Mouse (Mus musculus) kidney, embryonic 15.5 days (tissue): Measurements from ENCODE around the gene Xiap. TPM values are rescaled to one million over a fixed set of nuclear protein-coding genes. Genes with fewer than 3 reads are reported as not detected.

ENCODE experiments used
- ATAC-seq: fragments of 200-750 bp; cut with Nextera tagmentation; replicated peaks from 2 replicates; pipeline ENCODE4 v1.8.0; 2017; ENCODE audit warnings: moderate TSS enrichment; ENCODE audit not compliant: low FRiP score
- H3K27ac ChIP-seq: fragments of 300-500 bp; sonication (generic); 2 replicates; pipeline ENCODE4 v1.5.1; 2015; ENCODE audit warnings: mild to moderate bottlenecking, inconsistent platforms
- H3K27me3 ChIP-seq: fragments of 300-500 bp; sonication (generic); 2 replicates; pipeline ENCODE4 v1.6.1; 2015; ENCODE audit warnings: inconsistent platforms
- H3K36me3 ChIP-seq: fragments of 300-500 bp; sonication (generic); 2 replicates; pipeline ENCODE4 v1.6.1; 2015; ENCODE audit warnings: inconsistent platforms
- H3K4me1 ChIP-seq: fragments of 300-500 bp; sonication (generic); 2 replicates; pipeline ENCODE4 v1.6.1; 2015; ENCODE audit warnings: inconsistent platforms
- H3K4me2 ChIP-seq: fragments of 300-500 bp; sonication (generic); 2 replicates; pipeline ENCODE4 v1.6.1; 2015; ENCODE audit warnings: moderate library complexity, mild to moderate bottlenecking, inconsistent platforms
- H3K4me3 ChIP-seq: fragments of 300-500 bp; sonication (generic); replicated peaks from 2 replicates; pipeline ENCODE4 v1.5.1; 2015; ENCODE audit warnings: mild to moderate bottlenecking, inconsistent platforms
- H3K9ac ChIP-seq: fragments of 300-500 bp; sonication (generic); 2 replicates; pipeline ENCODE4 v1.6.1; 2015; ENCODE audit warnings: mild to moderate bottlenecking, inconsistent platforms
- H3K9me3 ChIP-seq: fragments of 300-500 bp; sonication (generic); replicated peaks from 2 replicates; pipeline ENCODE4 v1.6.1; 2016; ENCODE audit warnings: inconsistent platforms
- WGBS: fragments of 180-500 bp; shearing (Covaris S2); methylation state at CpG from one replicate; pipeline ENCODE4 v1.1.7; 2015; ENCODE audit warnings: mixed read lengths; 5-methylcytosine and 5-hydroxymethylcytosine counted together
- polyA plus RNA-seq: library from polyadenylated mRNA; unstranded; fragments of >200 nt; fragmentation: Nextera tagmentation; extraction: Ambion mirVana; gene quantifications from 2 replicates; pipeline ENCODE4 v1.2.1, GENCODE M21; 2015

The Xiap gene
- polyA plus RNA-seq, 1 experiment from 2014 or later: 13.9 TPM

DNA sequence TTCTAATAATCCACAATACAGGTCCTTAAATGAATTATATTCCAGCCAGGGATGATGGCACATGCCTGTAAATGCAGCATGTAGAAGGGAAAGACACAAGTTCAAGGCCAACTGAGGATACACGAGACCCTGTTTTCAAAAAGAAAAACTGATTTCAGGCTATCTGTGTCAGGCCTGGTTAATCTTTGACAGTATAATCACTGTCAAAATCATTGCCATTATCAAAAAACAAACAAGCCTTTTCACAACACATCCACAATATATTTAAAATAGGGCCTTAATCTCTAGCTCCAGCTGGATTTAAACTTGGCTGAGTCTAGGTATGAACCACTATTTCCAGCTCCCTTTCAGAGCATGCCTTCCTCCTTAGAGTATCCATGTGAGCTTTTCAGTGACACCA lies 51.1 kb downstream of the Xiap start:
- H3K9me3 ChIP-seq: no peaks in the 10 kb centered on the region
- H3K27me3 ChIP-seq: no peaks in the 10 kb centered on the region
- H3K9ac ChIP-seq: no peak overlapping the region
- WGBS: 64% methylated on average over 1 of the region's 1 CpGs
- no peak for ATAC-seq
- H3K27ac ChIP-seq: no peak overlapping the region
- no peak overlapping the region for H3K4me2 ChIP-seq
- peaks cover 16% of the 10 kb centered on the region for H3K36me3 ChIP-seq
- H3K4me3 ChIP-seq: no peak overlapping the region
- no peaks in the 10 kb centered on the region for H3K4me1 ChIP-seq

GRCm38 (mm10) chrX:42119442-42120048 lies 60.1 kb downstream of the Xiap start:
- H3K4me1 ChIP-seq: no peaks in the 10 kb centered on the region
- H3K36me3 ChIP-seq: no peaks in the 10 kb centered on the region
- whole genome bisulfite sequencing: 79% methylated on average over 6 of the region's 6 CpGs
- H3K4me3 ChIP-seq: no peak overlapping the region
- no peak for ATAC-seq
- no peaks in the 10 kb centered on the region for H3K27me3 ChIP-seq
- H3K9ac ChIP-seq: no peak overlapping the region
- H3K27ac ChIP-seq: no peak overlapping the region
- H3K4me2 ChIP-seq: no peak overlapping the region
- no peaks in the 10 kb centered on the region for H3K9me3 ChIP-seq

GRCm38 (mm10) chrX:42124963-42125697 lies 65.7 kb downstream of the Xiap start:
- peaks cover 3% of the 10 kb centered on the region; the same call in 1 of the 2 replicates for H3K9me3 ChIP-seq
- ATAC-seq: no peak
- no peaks in the 10 kb centered on the region for H3K27me3 ChIP-seq
- no peaks in the 10 kb centered on the region for H3K36me3 ChIP-seq
- 81% methylated on average over 5 of the region's 5 CpGs for whole genome bisulfite sequencing
- no peak overlapping the region for H3K4me3 ChIP-seq
- no peaks in the 10 kb centered on the region for H3K4me1 ChIP-seq
- H3K27ac ChIP-seq: no peak overlapping the region
- no peak overlapping the region for H3K9ac ChIP-seq
- no peak overlapping the region for H3K4me2 ChIP-seq

- no peaks in the 10 kb centered on the region for H3K36me3 ChIP-seq
- H3K27ac ChIP-seq: no peak overlapping the region
- no peak overlapping the region for H3K4me3 ChIP-seq
- WGBS: 43% methylated on average over 9 of the region's 9 CpGs
- no peaks in the 10 kb centered on the region for H3K9me3 ChIP-seq
- no peak for ATAC-seq
- H3K9ac ChIP-seq: no peak overlapping the region
- H3K4me1 ChIP-seq: no peaks in the 10 kb centered on the region
- no peak overlapping the region for H3K4me2 ChIP-seq
- no peaks in the 10 kb centered on the region for H3K27me3 ChIP-seq
Observed at GRCm38 (mm10) chrX:42139882-42140281, 80.4 kb downstream of the Xiap start.

DNA sequence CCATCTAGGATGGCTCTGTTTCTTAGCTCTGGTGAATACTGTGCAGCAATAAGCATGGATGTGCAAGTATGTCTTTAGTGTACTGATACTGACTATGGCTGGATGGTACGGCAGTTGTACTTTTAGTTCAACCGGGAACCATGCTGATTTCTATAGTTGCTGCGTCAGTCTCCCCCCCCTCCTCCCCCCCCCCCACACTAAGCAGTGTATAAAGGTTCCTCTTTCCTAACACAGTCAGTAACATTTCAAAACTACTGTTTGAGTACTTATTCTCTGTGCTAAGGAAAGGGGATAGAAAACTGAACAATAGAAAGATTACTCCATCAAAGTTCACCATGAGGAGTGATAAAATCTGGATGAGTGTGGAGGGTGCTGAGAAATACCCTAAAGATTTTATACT lies 83.1 kb downstream of the Xiap start:
- H3K4me2 ChIP-seq: no peak overlapping the region
- H3K27ac ChIP-seq: no peak overlapping the region
- H3K4me3 ChIP-seq: no peak overlapping the region
- H3K4me1 ChIP-seq: no peaks in the 10 kb centered on the region
- no peak overlapping the region for H3K9ac ChIP-seq
- no peak for ATAC-seq
- H3K9me3 ChIP-seq: no peaks in the 10 kb centered on the region
- WGBS: 77% methylated on average over 3 of the region's 3 CpGs
- no peaks in the 10 kb centered on the region for H3K36me3 ChIP-seq
- H3K27me3 ChIP-seq: no peaks in the 10 kb centered on the region

DNA sequence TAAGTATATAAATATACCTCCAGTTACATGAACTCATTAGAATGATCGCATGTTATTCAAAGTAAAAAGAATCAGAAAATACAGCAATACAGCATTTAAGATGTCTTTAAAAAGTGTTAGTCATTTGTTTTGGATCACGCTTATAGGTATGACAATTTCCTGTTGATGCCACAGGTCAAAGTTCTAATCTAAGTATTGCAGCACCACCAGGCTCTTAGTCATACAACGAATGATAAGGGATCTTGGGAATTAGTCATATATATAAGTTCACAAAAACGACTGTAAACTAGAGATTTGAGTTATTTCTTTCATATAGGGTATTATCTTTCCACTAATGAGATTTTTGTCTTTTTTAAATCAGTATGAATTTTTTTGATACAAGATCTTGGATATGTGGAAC lies 84.5 kb downstream of the Xiap start:
- Histone ChIP-seq H3K9ac (no peak overlapping the region), H3K4me3 (no peak overlapping the region), H3K27ac (no peak overlapping the region), H3K36me3 (no peaks in the 10 kb centered on the region), H3K27me3 (no peaks in the 10 kb centered on the region), H3K4me1 (0 out of 2 replicates have a peak, but pooled peaks cover 5% of the 10 kb centered on the region), H3K4me2 (no peak overlapping the region), H3K9me3 (no peaks in the 10 kb centered on the region)
- no peak for ATAC-seq
- 81% methylated on average over 4 of the region's 4 CpGs for WGBS

DNA sequence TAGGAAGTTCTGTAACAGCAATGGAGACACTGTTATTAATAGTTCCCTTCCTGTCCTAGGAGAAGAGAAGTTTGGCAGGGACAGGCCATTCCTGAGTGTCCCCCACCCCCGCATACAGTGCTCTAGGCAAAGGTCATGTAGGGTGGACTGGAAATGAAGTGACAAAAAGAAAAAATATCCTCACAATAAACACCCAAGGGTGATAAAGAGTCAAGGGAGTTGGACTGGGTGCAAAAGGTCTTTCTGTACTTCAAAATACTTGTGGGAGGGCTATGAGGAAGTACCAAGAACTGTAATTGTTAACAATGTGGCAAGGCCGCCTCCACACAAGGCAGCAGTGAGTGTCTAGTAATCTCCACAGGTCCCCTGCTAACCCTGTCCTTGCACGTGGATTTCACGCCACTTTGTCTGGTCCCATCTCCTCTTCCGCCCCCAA lies 88.6 kb downstream of the Xiap start:
- Histone ChIP-seq H3K27ac (peak overlapping the region; percentile 93), H3K27me3 (no peaks in the 10 kb centered on the region), H3K4me3 (no peak overlapping the region), H3K4me2 (peak overlapping the region; percentile 55), H3K9me3 (no peaks in the 10 kb centered on the region), H3K9ac (no peak overlapping the region), H3K36me3 (no peaks in the 10 kb centered on the region), H3K4me1 (0 out of 2 replicates have a peak, but pooled peaks cover 5% of the 10 kb centered on the region)
- 48% methylated on average over 5 of the region's 5 CpGs for WGBS
- no peak for ATAC-seq

DNA sequence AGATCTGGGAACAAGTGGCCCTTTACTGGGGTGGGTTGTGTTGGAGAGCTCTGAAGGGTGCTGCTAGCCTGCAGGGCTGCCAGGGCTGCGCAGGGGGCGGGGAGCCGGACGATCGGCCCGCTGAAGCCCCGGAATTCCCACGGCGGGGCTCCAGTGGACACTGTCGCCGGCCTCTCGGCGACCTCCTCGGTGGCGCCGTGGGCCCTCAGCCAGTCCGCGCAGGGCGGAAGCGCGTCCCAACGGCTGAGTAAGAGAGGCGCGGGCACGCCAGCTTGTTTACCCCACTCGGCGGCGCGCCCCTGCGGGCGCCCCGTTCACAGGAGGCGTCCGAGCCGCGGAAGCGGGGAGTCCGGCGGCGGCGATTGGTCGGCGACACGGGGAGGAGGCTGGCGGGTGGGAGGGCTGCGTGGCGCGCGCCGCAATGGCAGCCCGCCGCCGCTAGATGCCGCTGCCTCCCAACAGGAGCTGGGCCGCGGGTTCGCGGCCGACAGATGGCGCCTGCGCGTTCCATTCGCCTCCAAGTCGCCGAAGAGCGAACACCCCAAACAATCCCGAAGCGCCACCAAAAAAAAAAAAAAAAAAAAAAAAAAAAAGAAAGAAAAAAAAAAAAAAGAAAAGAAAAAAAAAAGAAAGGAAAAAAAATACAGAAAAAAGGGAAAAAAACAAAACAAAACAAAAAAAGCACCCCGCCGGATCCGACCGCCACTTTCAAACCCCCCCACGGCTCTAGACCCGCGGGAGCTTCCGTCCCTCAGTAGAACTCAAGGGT lies 89.5 kb downstream of the Xiap start, which contains the start of gene Stag2:
TSS of gene Stag2 (plus strand) at position 530 of the 769 bp plus-strand sequence.
- H3K4me2 ChIP-seq: peak within 1 kb of the TSS; percentile 55
- H3K27me3 ChIP-seq: no peaks in the 10 kb centered on the region
- H3K4me3 ChIP-seq: peak within 1 kb of the TSS; percentile 63
- peak within 1 kb of the TSS; percentile 90 for H3K9ac ChIP-seq
- H3K36me3 ChIP-seq: no peaks in the 10 kb centered on the region
- H3K27ac ChIP-seq: peak within 1 kb of the TSS; percentile 98
- ATAC-seq: peak; percentile 85
- 0 out of 2 replicates have a peak, but pooled peaks cover 5% of the 10 kb centered on the region for H3K4me1 ChIP-seq
- 13% methylated on average over 76 of the region's 76 CpGs for WGBS
- H3K9me3 ChIP-seq: no peaks in the 10 kb centered on the region

DNA sequence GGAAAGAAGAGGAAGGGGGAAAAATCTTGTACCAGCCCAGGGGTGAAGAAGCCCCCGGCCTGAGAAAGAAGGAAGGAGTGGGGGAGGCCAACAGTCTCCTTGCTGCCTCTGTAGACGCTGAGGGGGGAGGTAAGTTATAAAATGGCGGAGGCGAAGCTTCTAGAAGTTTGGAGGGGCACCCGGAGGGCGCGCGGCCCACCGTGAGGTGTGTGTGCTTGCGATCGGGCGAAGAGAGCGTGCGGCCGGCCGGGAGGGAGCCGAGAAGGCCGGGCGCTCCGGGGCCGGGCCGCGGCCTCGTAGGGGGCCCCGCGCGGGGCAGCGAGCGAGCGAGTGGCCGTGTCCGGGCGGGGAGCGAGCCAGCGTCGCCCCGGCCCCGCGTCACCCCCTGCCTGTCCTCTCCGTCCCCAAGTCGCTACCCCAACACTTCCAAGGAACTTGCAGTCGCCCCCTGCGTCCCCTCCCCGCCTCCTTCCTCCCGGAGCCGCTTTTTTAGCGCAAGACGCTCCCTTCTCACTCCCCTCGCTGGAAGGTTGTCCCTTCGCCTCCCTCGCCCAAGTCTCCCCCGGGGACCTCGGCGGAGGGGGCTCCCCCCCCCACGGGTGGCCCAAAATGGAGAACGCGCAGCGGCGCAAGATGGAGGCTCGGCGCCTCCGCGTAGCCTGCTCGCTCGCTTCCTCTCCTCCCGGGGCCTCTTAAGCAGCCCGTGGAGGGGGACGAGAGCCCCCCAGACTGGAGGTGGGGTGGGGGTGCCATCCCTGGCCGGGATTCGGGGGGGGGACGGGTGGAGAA lies 90.3 kb downstream of the Xiap start:
- Histone ChIP-seq H3K9ac (peak overlapping the region; percentile 90), H3K9me3 (no peaks in the 10 kb centered on the region), H3K27me3 (no peaks in the 10 kb centered on the region), H3K36me3 (no peaks in the 10 kb centered on the region), H3K4me3 (peak overlapping the region; percentile 63), H3K27ac (peak overlapping the region; percentile 98), H3K4me1 (0 out of 2 replicates have a peak, but pooled peaks cover 5% of the 10 kb centered on the region), H3K4me2 (peak overlapping the region; percentile 53)
- ATAC-seq: peak; percentile 44
- 16% methylated on average over 41 of the region's 71 CpGs for WGBS

DNA sequence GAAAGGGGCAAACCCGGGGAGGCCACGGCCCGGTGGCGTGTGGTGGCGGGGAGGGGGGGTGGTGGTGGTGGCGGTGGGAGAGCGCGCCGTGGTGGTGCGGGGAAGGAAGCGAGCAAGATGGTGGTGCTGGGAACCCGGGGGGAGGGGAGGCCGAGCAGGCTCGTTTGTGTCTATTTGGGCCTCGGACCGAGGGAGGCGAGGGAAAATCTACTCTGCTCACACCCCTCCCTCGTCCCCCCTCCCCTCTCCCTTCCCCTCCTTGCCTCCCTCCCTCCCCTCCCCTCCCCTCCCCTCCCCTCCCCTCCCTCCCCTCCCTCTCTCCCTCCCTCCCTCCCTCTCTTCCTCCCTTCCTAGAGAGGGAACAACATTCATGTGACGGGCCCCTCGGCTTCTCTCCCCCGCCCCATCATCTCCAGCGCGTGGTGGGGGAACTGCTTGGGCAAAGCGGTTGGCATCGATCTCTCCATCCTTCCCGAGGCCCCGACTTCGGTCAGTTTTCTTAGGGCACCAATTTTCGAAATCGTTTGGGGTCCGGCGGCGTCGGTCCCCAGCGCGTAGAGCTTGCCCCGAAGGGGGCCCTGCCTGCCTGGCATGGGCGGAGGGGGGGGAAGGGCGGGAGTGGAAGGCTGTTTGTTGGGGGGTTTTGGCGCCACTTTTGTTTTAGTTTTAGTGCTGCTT lies 91.0 kb downstream of the Xiap start:
- H3K9me3 ChIP-seq: no peaks in the 10 kb centered on the region
- H3K27ac ChIP-seq: peak overlapping the region; percentile 98
- peak overlapping the region; percentile 63 for H3K4me3 ChIP-seq
- peak overlapping the region; percentile 90 for H3K9ac ChIP-seq
- H3K4me2 ChIP-seq: peak overlapping the region; percentile 55
- WGBS: 32% methylated on average over 26 of the region's 40 CpGs
- H3K4me1 ChIP-seq: 0 out of 2 replicates have a peak, but pooled peaks cover 5% of the 10 kb centered on the region
- ATAC-seq: peak; percentile 82
- H3K36me3 ChIP-seq: no peaks in the 10 kb centered on the region
- H3K27me3 ChIP-seq: no peaks in the 10 kb centered on the region
